Mouse (Mus musculus): ENCODE results near the gene Ifih1. TPM values are rescaled to one million over a fixed set of nuclear protein-coding genes. Genes with fewer than 3 reads are reported as not detected.

Ifih1 gene
- polyA plus RNA-seq, 1 experiment from 2014 or later, result 4.8 TPM

DNA sequence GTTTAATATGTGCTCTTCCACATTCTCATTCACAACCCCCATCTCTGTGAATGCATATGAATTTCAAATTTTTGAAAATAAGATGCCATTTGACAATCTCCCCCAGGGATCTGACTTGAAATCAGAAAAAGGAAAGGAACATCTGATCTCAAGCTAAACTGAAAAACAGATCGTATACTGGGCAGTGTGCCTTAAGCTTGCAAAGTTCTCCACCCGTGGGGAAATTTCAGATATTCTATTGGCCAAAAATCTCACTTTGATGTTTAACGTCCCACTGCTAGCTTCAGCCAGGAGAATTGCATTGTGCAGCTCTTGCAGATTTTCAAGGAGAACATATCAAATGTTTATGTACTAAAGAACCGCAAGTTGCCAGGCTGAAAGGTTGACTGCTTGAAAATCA, 96.9 kb downstream of the Ifih1 start:
- ATAC-seq (ENCODE audit: insufficient read depth), result no peak
- H3K27ac ChIP-seq (replicated peaks), result no peak overlapping the region
- H3K4me3 ChIP-seq (replicated peaks), result no peak overlapping the region
- no peak overlapping the region for H3K4me2 ChIP-seq
- H3K27me3 ChIP-seq, result no peaks in the 10 kb centered on the region
- no peaks in the 10 kb centered on the region for H3K4me1 ChIP-seq (replicated peaks)
- H3K9ac ChIP-seq, result no peak overlapping the region
- no peaks in the 10 kb centered on the region for H3K9me3 ChIP-seq (replicated peaks)
- H3K36me3 ChIP-seq (replicated peaks), result no peaks in the 10 kb centered on the region
- WGBS (ENCODE audit: insufficient replicate concordance), result 71% methylated on average over 4 of the region's 4 CpGs

DNA sequence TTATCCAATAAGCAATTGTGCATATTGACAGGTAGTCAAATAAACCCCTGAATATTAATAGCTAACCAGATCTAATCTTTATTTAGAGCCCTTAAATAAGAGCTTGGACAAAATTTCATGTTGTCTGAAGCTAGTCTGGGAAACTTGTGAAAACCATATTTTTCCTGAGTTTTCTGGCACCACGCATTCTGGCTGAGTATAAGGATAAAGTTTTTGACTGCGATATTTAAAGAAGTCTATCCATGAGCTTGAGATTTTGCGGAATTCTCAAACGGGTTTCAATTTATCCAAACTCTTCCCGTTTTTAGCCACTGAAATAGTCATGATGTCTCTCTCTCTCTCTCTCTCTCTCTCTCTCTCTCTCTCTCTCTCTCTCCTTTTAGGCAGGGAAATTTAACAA, 98.0 kb downstream of the Ifih1 start:
- H3K4me2 ChIP-seq, result no peak overlapping the region
- no peak for ATAC-seq (ENCODE audit: insufficient read depth)
- no peaks in the 10 kb centered on the region for H3K27me3 ChIP-seq
- H3K27ac ChIP-seq (replicated peaks), result no peak overlapping the region
- no peaks in the 10 kb centered on the region for H3K36me3 ChIP-seq (replicated peaks)
- H3K4me1 ChIP-seq (replicated peaks), result no peaks in the 10 kb centered on the region
- H3K9me3 ChIP-seq (replicated peaks), result no peaks in the 10 kb centered on the region
- H3K9ac ChIP-seq, result no peak overlapping the region
- WGBS (ENCODE audit: insufficient replicate concordance), result 77% methylated on average over 5 of the region's 5 CpGs
- no peak overlapping the region for H3K4me3 ChIP-seq (replicated peaks)

Other genes with a start within 250 kb of the Ifih1 start
- 4.5 and 6.5 TPM in 2 replicates for gene Dpp4, start 234.0 kb downstream of the Ifih1 start, polyA plus RNA-seq (2015; fragmentation: Nextera tagmentation; extraction: Ambion mirVana)
- not detected in 2 replicates for gene Gcg, start 162.6 kb downstream of the Ifih1 start, polyA plus RNA-seq (2015; fragmentation: Nextera tagmentation; extraction: Ambion mirVana)
- gene Fap, start 72.2 kb downstream of the Ifih1 start, polyA plus RNA-seq (2015; fragmentation: Nextera tagmentation; extraction: Ambion mirVana), result 0.54 and 0.66 TPM in 2 replicates
- gene Gca, start 18.0 kb upstream of the Ifih1 start, polyA plus RNA-seq (2015; fragmentation: Nextera tagmentation; extraction: Ambion mirVana), result 4.0 and 4.7 TPM in 2 replicates

All from liver, embryonic 15.5 days (tissue).